Mouse (Mus musculus) neural tube, embryonic 12.5 days (tissue): ENCODE results near the gene Atg9b. TPM values are rescaled to one million over a fixed set of nuclear protein-coding genes. Genes with fewer than 3 reads are reported as not detected.
A peak's percentile ranks its signal among the peaks of the same experiment; 100 is the strongest.

Source experiments
- ATAC-seq: fragments of 200-750 bp; cut with Nextera tagmentation; 2 replicates; pipeline ENCODE4 v1.8.0; 2017; ENCODE audit warnings: low read depth, mild to moderate bottlenecking, moderate TSS enrichment, moderate library complexity; ENCODE audit not compliant: low FRiP score
- H3K27ac ChIP-seq: fragments of 300-500 bp; sonication (generic); 2 replicates; pipeline ENCODE4 v1.5.1; 2016
- H3K27me3 ChIP-seq: fragments of 300-500 bp; sonication (generic); replicated peaks from 2 replicates; pipeline ENCODE4 v1.6.1; 2016; ENCODE audit warnings: mild to moderate bottlenecking
- H3K36me3 ChIP-seq: fragments of 300-500 bp; sonication (generic); 2 replicates; pipeline ENCODE4 v1.6.1; 2016; ENCODE audit warnings: mild to moderate bottlenecking
- H3K4me1 ChIP-seq: fragments of 300-500 bp; sonication (generic); 2 replicates; pipeline ENCODE4 v1.6.1; 2016
- H3K4me2 ChIP-seq: fragments of 300-500 bp; sonication (generic); replicated peaks from 2 replicates; pipeline ENCODE4 v1.6.1; 2016; ENCODE audit warnings: mild to moderate bottlenecking
- H3K4me3 ChIP-seq: fragments of 300-500 bp; sonication (generic); 2 replicates; pipeline ENCODE4 v1.5.1; 2016
- H3K9ac ChIP-seq: fragments of 300-500 bp; sonication (generic); 2 replicates; pipeline ENCODE4 v1.6.1; 2016; ENCODE audit warnings: mild to moderate bottlenecking
- H3K9me3 ChIP-seq: fragments of 300-500 bp; sonication (generic); 2 replicates; pipeline ENCODE4 v1.6.1; 2016; ENCODE audit warnings: mild to moderate bottlenecking
- WGBS: fragments of 180-500 bp; shearing (Covaris S2); methylation state at CpG from one replicate; pipeline ENCODE4 v1.1.7; 2016; 5-methylcytosine and 5-hydroxymethylcytosine counted together
- polyA plus RNA-seq: library from polyadenylated mRNA; unstranded; fragments of >200 nt; fragmentation: Nextera tagmentation; extraction: Ambion mirVana; gene quantifications from 2 replicates; pipeline ENCODE4 v1.2.1, GENCODE M21; 2016

Atg9b gene
- polyA plus RNA-seq, 1 experiment from 2014 or later: 0.35 TPM

GRCm38 (mm10) chr5:24343379-24343778 is 48.6 kb downstream of the Atg9b start:
- H3K27me3 ChIP-seq: peaks cover 4% of the 10 kb centered on the region; the same call in 1 of the 2 replicates
- no peak overlapping the region for H3K4me3 ChIP-seq
- H3K4me1 ChIP-seq: peaks cover 51% of the 10 kb centered on the region
- peaks cover 3% of the 10 kb centered on the region; the same call in 1 of the 2 replicates for H3K36me3 ChIP-seq
- H3K4me2 ChIP-seq: peak overlapping the region; percentile 49
- H3K9ac ChIP-seq: no peak overlapping the region; the same call in 1 of the 2 replicates
- no peak for ATAC-seq
- H3K9me3 ChIP-seq: no peaks in the 10 kb centered on the region
- peak overlapping the region; percentile 92; the same call in 1 of the 2 replicates for H3K27ac ChIP-seq

- Histone ChIP-seq H3K4me3 (no peak overlapping the region), H3K27ac (no peak overlapping the region), H3K9me3 (no peaks in the 10 kb centered on the region), H3K4me1 (peaks cover 47% of the 10 kb centered on the region), H3K9ac (no peak overlapping the region), H3K36me3 (peaks cover 3% of the 10 kb centered on the region; the same call in 1 of the 2 replicates), H3K4me2 (no peak overlapping the region), H3K27me3 (0 out of 2 replicates have a peak, but pooled peaks cover 4% of the 10 kb centered on the region)
- ATAC-seq: no peak
- 62% methylated on average over 8 of the region's 8 CpGs for WGBS
These were observed 49.0 kb downstream of the Atg9b start for GRCm38 (mm10) chr5:24342966-24343365.

GRCm38 (mm10) chr5:24342205-24342963 is 49.6 kb downstream of the Atg9b start:
- peaks cover 43% of the 10 kb centered on the region for H3K4me1 ChIP-seq
- no peak overlapping the region for H3K27ac ChIP-seq
- 0 out of 2 replicates have a peak, but pooled peaks cover 1% of the 10 kb centered on the region for H3K27me3 ChIP-seq
- H3K36me3 ChIP-seq: peaks cover 3% of the 10 kb centered on the region; the same call in 1 of the 2 replicates
- WGBS: 85% methylated on average over 14 of the region's 14 CpGs
- H3K9ac ChIP-seq: no peak overlapping the region
- H3K4me2 ChIP-seq: no peak overlapping the region
- ATAC-seq: no peak
- no peak overlapping the region for H3K4me3 ChIP-seq
- H3K9me3 ChIP-seq: no peaks in the 10 kb centered on the region

- Histone ChIP-seq H3K9ac (no peak overlapping the region), H3K4me2 (no peak overlapping the region), H3K27ac (no peak overlapping the region), H3K27me3 (no peaks in the 10 kb centered on the region), H3K9me3 (no peaks in the 10 kb centered on the region), H3K36me3 (peaks cover 3% of the 10 kb centered on the region; the same call in 1 of the 2 replicates), H3K4me3 (no peak overlapping the region), H3K4me1 (peaks cover 37% of the 10 kb centered on the region)
- ATAC-seq: no peak
- 82% methylated on average over 2 of the region's 2 CpGs for whole genome bisulfite sequencing
These were observed 54.1 kb downstream of the Atg9b start for GRCm38 (mm10) chr5:24337821-24338220.

GRCm38 (mm10) chr5:24337366-24337765 is 54.6 kb downstream of the Atg9b start:
- no peak for ATAC-seq
- Histone ChIP-seq H3K9me3 (no peaks in the 10 kb centered on the region), H3K4me3 (no peak overlapping the region), H3K27ac (no peak overlapping the region), H3K4me2 (no peak overlapping the region), H3K36me3 (peaks cover 7% of the 10 kb centered on the region; the same call in 1 of the 2 replicates), H3K27me3 (no peaks in the 10 kb centered on the region), H3K4me1 (peaks cover 34% of the 10 kb centered on the region; the same call in 1 of the 2 replicates), H3K9ac (no peak overlapping the region)
- 37% methylated on average over 9 of the region's 9 CpGs for WGBS

- 8% methylated on average over 3 of the region's 3 CpGs for WGBS
These were observed 55.9 kb downstream of the Atg9b start for GRCm38 (mm10) chr5:24335888-24336511.

GRCm38 (mm10) chr5:24334749-24335148 is 57.2 kb downstream of the Atg9b start:
- H3K9ac ChIP-seq: no peak overlapping the region
- no peak overlapping the region for H3K27ac ChIP-seq
- peaks cover 36% of the 10 kb centered on the region for H3K4me1 ChIP-seq
- H3K4me2 ChIP-seq: no peak overlapping the region
- 42% methylated on average over 3 of the region's 3 CpGs for WGBS
- H3K4me3 ChIP-seq: no peak overlapping the region
- H3K27me3 ChIP-seq: no peaks in the 10 kb centered on the region
- peaks cover 17% of the 10 kb centered on the region; the same call in 1 of the 2 replicates for H3K36me3 ChIP-seq
- H3K9me3 ChIP-seq: no peaks in the 10 kb centered on the region
- no peak for ATAC-seq

More at GRCm38 (mm10) chr5:24335888-24336511, 55.9 kb downstream of the Atg9b start:
- Histone ChIP-seq H3K36me3 (peaks cover 17% of the 10 kb centered on the region; the same call in 1 of the 2 replicates), H3K4me1 (peaks cover 26% of the 10 kb centered on the region; the same call in 1 of the 2 replicates), H3K9ac (no peak overlapping the region), H3K27me3 (no peaks in the 10 kb centered on the region), H3K4me3 (no peak overlapping the region), H3K4me2 (no peak overlapping the region), H3K9me3 (no peaks in the 10 kb centered on the region), H3K27ac (no peak overlapping the region)
- peak; percentile 86 for ATAC-seq

Other genes starting within 250 kb of the Atg9b start
- 19.4 and 20.7 TPM in 2 replicates for gene Nupl2, start 227.2 kb downstream of the Atg9b start, polyA plus RNA-seq
- gene Kcnh2, start 40.5 kb downstream of the Atg9b start, polyA plus RNA-seq: 15.1 and 18.6 TPM in 2 replicates
- gene Nos3, start 27.3 kb downstream of the Atg9b start, polyA plus RNA-seq: 9.2 and 9.4 TPM in 2 replicates
- 45.9 and 52.7 TPM in 2 replicates for gene Abcb8, start 1.5 kb upstream of the Atg9b start, polyA plus RNA-seq
- 1.0 and 1.4 TPM in 2 replicates for gene Asic3, start 21.2 kb upstream of the Atg9b start, polyA plus RNA-seq
- 75.4 and 79.2 TPM in 2 replicates for gene Cdk5, start 31.4 kb upstream of the Atg9b start, polyA plus RNA-seq
- 23.0 and 24.3 TPM in 2 replicates for gene Slc4a2, start 31.7 kb upstream of the Atg9b start, polyA plus RNA-seq
- 114 TPM in 2 replicates for gene Fastk, start 53.1 kb upstream of the Atg9b start, polyA plus RNA-seq
- 35.3 and 40.0 TPM in 2 replicates for gene Tmub1, start 55.7 kb upstream of the Atg9b start, polyA plus RNA-seq
- gene Agap3, start 60.0 kb upstream of the Atg9b start, polyA plus RNA-seq: 109 and 113 TPM in 2 replicates
- gene Gbx1, start 135.1 kb upstream of the Atg9b start, polyA plus RNA-seq: 11.0 and 12.0 TPM in 2 replicates
- 0.37 and 0.82 TPM in 2 replicates for gene Asb10, start 148.8 kb upstream of the Atg9b start, polyA plus RNA-seq
- 0.15 and 0.20 TPM in 2 replicates for gene 4931409K22Rik, start 164.7 kb upstream of the Atg9b start, polyA plus RNA-seq
- 114 and 123 TPM in 2 replicates for gene Abcf2, start 185.3 kb upstream of the Atg9b start, polyA plus RNA-seq
- 19.8 and 21.6 TPM in 2 replicates for gene Chpf2, start 194.6 kb upstream of the Atg9b start, polyA plus RNA-seq
- 82.2 and 90.6 TPM in 2 replicates for gene Smarcd3, start 232.3 kb upstream of the Atg9b start, polyA plus RNA-seq